8 mouse cellular contexts compared by ENCODE assay signal in genomic region chr12:86726120-86726640, GRCm38 (mm10). TPM values are rescaled to one million over a fixed set of nuclear protein-coding genes. Genes with fewer than 3 reads are reported as not detected.
DNase-seq lines count a peak whose midpoint lies in the region; ATAC-seq and TF ChIP-seq lines count a peak whose summit lies in the region.

Angel1 (minus strand) TSS chr12:86726460.

- peaks cover 5% of the 10 kb centered on the region for H3K27me3 ChIP-seq in G1E (ENCODE audit: insufficient read depth, low read length)
- H3K27me3 ChIP-seq in forebrain, embryonic 16.5 days (replicated peaks; ENCODE audit: control insufficient read depth, insufficient read depth, low read length): no peaks in the 10 kb centered on the region
- no peaks in the 10 kb centered on the region for H3K27me3 ChIP-seq in lung, embryonic 14.5 days (ENCODE audit: insufficient read depth, low read length)
- H3K27me3 ChIP-seq in thymus, adult 2 months (ENCODE audit: control insufficient read depth, insufficient read depth, low read length): no peaks in the 10 kb centered on the region

- peaks cover 16% of the 10 kb centered on the region for H3K36me3 ChIP-seq in G1E (replicated peaks)
- no peaks in the 10 kb centered on the region for H3K36me3 ChIP-seq in forebrain, embryonic 16.5 days (ENCODE audit: control insufficient read depth, insufficient read depth)
- H3K36me3 ChIP-seq in lung, embryonic 14.5 days (ENCODE audit: insufficient read depth): no peaks in the 10 kb centered on the region
- H3K36me3 ChIP-seq in thymus, adult 2 months (ENCODE audit: control insufficient read depth, insufficient read depth, low read length): no peaks in the 10 kb centered on the region

- DNase-seq in G1E (ENCODE audit: low spot score): peak; percentile 98
- DNase-seq in cerebellum, adult 18-20 months: peak; percentile 97 to 99
- peak; percentile 96 to 97 for DNase-seq in heart, postnatal 36 days
- peak; percentile 95 to 96 for DNase-seq in layer of hippocampus, adult 2 months (ENCODE audit: low spot score in 2 of 2)
- peak; percentile 98 for DNase-seq in lung, embryonic 14.5 days
- DNase-seq in thymus, adult 2 months: peak; percentile 99

- WGBS in forebrain, embryonic 16.5 days: under 1% methylated on average over 44 of the region's 44 CpGs
- WGBS in lung, embryonic 14.5 days: under 1% methylated on average over 43 of the region's 44 CpGs
- WGBS in olfactory bulb, adult 2 months: under 1% methylated on average over 44 of the region's 44 CpGs
- under 1% methylated on average over 44 of the region's 44 CpGs for WGBS in thymus, adult 2 months

- peaks cover 17% of the 10 kb centered on the region for H3K4me1 ChIP-seq in G1E (ENCODE audit: insufficient read depth, low read depth, low read length)
- peaks cover 14% of the 10 kb centered on the region for H3K4me1 ChIP-seq in forebrain, embryonic 16.5 days (replicated peaks; ENCODE audit: control insufficient read depth, insufficient read depth, low read length)
- H3K4me1 ChIP-seq in lung, embryonic 14.5 days (ENCODE audit: insufficient read depth): peaks cover 5% of the 10 kb centered on the region; the same call in 1 of the 2 replicates
- peaks cover 12% of the 10 kb centered on the region for H3K4me1 ChIP-seq in olfactory bulb, adult 2 months (ENCODE audit: control insufficient read depth, insufficient read depth, low read length)
- no peaks in the 10 kb centered on the region; the same call in 1 of the 2 replicates for H3K4me1 ChIP-seq in thymus, adult 2 months (replicated peaks; ENCODE audit: control insufficient read depth, insufficient read depth, low read length)

- H3K4me3 ChIP-seq in G1E (ENCODE audit: low read depth, low read length): peak within 1 kb of the TSS; percentile 77
- peak within 1 kb of the TSS; percentile 65 for H3K4me3 ChIP-seq in forebrain, embryonic 16.5 days (replicated peaks; ENCODE audit: low read length)
- H3K4me3 ChIP-seq in layer of hippocampus, adult 2 months: peak within 1 kb of the TSS; percentile 85
- peak within 1 kb of the TSS; percentile 68 for H3K4me3 ChIP-seq in lung, embryonic 14.5 days (ENCODE audit: low read depth, low read length)
- peak within 1 kb of the TSS; percentile 74 for H3K4me3 ChIP-seq in olfactory bulb, adult 2 months (ENCODE audit: insufficient read depth, low read depth, low read length)
- H3K4me3 ChIP-seq in thymus, adult 2 months (ENCODE audit: control insufficient read depth, insufficient read depth, low read length): peak within 1 kb of the TSS; percentile 85

- ATAC-seq in G1E (ENCODE audit: extremely low read depth, insufficient number of reproducible peaks, low FRiP score, poor library complexity, severe bottlenecking): peak; percentile 96
- peak; percentile 98 for ATAC-seq in forebrain, embryonic 16.5 days
- ATAC-seq in lung, embryonic 14.5 days (ENCODE audit: insufficient read depth): peak; percentile 99

- H3K9me3 ChIP-seq in G1E (replicated peaks): no peaks in the 10 kb centered on the region
- H3K9me3 ChIP-seq in forebrain, embryonic 16.5 days (ENCODE audit: control insufficient read depth, low read length): no peaks in the 10 kb centered on the region
- no peaks in the 10 kb centered on the region for H3K9me3 ChIP-seq in lung, embryonic 14.5 days (ENCODE audit: low read depth, low read length)

- peak within 1 kb of the TSS; percentile 95 for H3K4me2 ChIP-seq in forebrain, embryonic 16.5 days (ENCODE audit: low read length)
- H3K4me2 ChIP-seq in lung, embryonic 14.5 days: peak within 1 kb of the TSS; percentile 98

- no peak for TF ChIP-seq CTCF in G1E (IDR thresholded peaks at IDR 0.05; ENCODE audit: low read depth, low read length)
- TF ChIP-seq CTCF in layer of hippocampus, adult 2 months (conservative IDR thresholded peaks at IDR 0.05): peak; percentile 43
- peak; percentile 40; the same call in 1 of the 2 replicates for TF ChIP-seq CTCF in lung, embryonic 14.5 days (IDR thresholded peaks at IDR 0.05; ENCODE audit: low read depth)
- no peak for TF ChIP-seq CTCF in olfactory bulb, adult 2 months (IDR thresholded peaks at IDR 0.05; ENCODE audit: insufficient read depth, low read depth, low read length)
- peak; percentile 59; the same call in 1 of the 2 replicates for TF ChIP-seq CTCF in thymus, adult 2 months (IDR thresholded peaks at IDR 0.05; ENCODE audit: borderline replicate concordance, control insufficient read depth, extremely low read depth, insufficient read depth, low read length, poor library complexity)

- peak within 1 kb of the TSS; percentile 62 for H3K9ac ChIP-seq in forebrain, embryonic 16.5 days (replicated peaks; ENCODE audit: low read depth, low read length)
- peak within 1 kb of the TSS; percentile 64 for H3K9ac ChIP-seq in lung, embryonic 14.5 days

- intact Hi-C loops in heart, postnatal 36 days (cut with DNase I): no loop called here

- peak within 1 kb of the TSS; percentile 41 for H3K27ac ChIP-seq in forebrain, embryonic 16.5 days (ENCODE audit: low read length)
- H3K27ac ChIP-seq in layer of hippocampus, adult 2 months: peak within 1 kb of the TSS; percentile 58
- peak within 1 kb of the TSS; percentile 58; the same call in 1 of the 2 replicates for H3K27ac ChIP-seq in lung, embryonic 14.5 days (ENCODE audit: low read depth)
- no peak within 1 kb of the TSS for H3K27ac ChIP-seq in olfactory bulb, adult 2 months (ENCODE audit: insufficient read depth, low read depth, low read length)
- no peak within 1 kb of the TSS for H3K27ac ChIP-seq in thymus, adult 2 months (ENCODE audit: control insufficient read depth, insufficient read depth, low read length)

- peak; percentile 47; the same call in 1 of the 2 replicates for TF ChIP-seq POLR2A in olfactory bulb, adult 2 months (IDR thresholded peaks at IDR 0.05; ENCODE audit: insufficient read depth, low read depth, low read length)
- TF ChIP-seq POLR2A in thymus, adult 2 months (IDR thresholded peaks at IDR 0.05; ENCODE audit: control insufficient read depth, extremely low read depth, insufficient read depth, low read length, poor library complexity): peak; percentile 75

RNA-seq across cellular contexts. Expression of gene Angel1, which starts in this region (rescaled TPM):
- total RNA-seq in G1E (2014; fragmentation: Nextera tagmentation) (8.5 and 9.1 TPM in 2 replicates), G1E (2017) (1.8 and 2.9 TPM in 2 replicates)
- polyA plus RNA-seq in G1E (2012): 1.3 and 1.8 TPM in 2 replicates
- polyA plus RNA-seq in forebrain, embryonic 16.5 days (2015; fragmentation: Nextera tagmentation; extraction: Ambion mirVana): 9.2 and 10.6 TPM in 2 replicates
- total RNA-seq in heart, postnatal 36 days (2021): 1 to 10 TPM; 3.2 to 4.4 TPM
- total RNA-seq in layer of hippocampus, adult 2 months (2021): 1 to 10 TPM; 5.6 to 5.8 TPM
- 14.3 and 15.1 TPM in 2 replicates for polyA plus RNA-seq in lung, embryonic 14.5 days (2014; fragmentation: Nextera tagmentation; extraction: Ambion mirVana)
- not detected in 2 replicates for polyA plus RNA-seq in olfactory bulb, adult 2 months (2012; ENCODE audit: insufficient read depth, insufficient read length, low replicate concordance, missing spikeins)
- polyA plus RNA-seq in thymus, adult 2 months (2012; rRNA removed): 6.7 and 8.4 TPM in 2 replicates

Comparison
In these comparisons a context has a peak if more than half of its experiments do, and no peak if none do; other contexts are left out.
1. CTCF ChIP-seq: peak in layer of hippocampus, adult 2 months (single experiment), lung, embryonic 14.5 days (single experiment) and thymus, adult 2 months (single experiment); none in G1E (single experiment) and olfactory bulb, adult 2 months (single experiment).
2. H3K27ac ChIP-seq: peak in forebrain, embryonic 16.5 days (single experiment), layer of hippocampus, adult 2 months (single experiment) and lung, embryonic 14.5 days (single experiment); none in olfactory bulb, adult 2 months (single experiment) and thymus, adult 2 months (single experiment).
3. Peak in every context shown above with its lines, with median percentiles within 50 percentile points of each other: ATAC-seq, DNase-seq and H3K4me3 ChIP-seq.